Mouse (Mus musculus): ENCODE measurements at regions not wholly inside any gene's neighbourhood (a gene's known extent, or its start where the extent isn't known, plus 50 kb on each side); places are given as distances from the start of the nearest gene placed in this dataset.
A peak's percentile ranks its signal among the peaks of the same experiment; 100 is the strongest.

- Histone ChIP-seq H3K4me1 (no peaks in the 10 kb centered on the region), H3K4me3 (no peak overlapping the region), H3K27ac (no peak overlapping the region), H3K36me3 (no peaks in the 10 kb centered on the region), H3K27me3 (no peaks in the 10 kb centered on the region), H3K9ac (no peak overlapping the region), H3K9me3 (replicated peaks) (no peaks in the 10 kb centered on the region), H3K4me2 (replicated peaks) (no peak overlapping the region)
- ATAC-seq (ENCODE audit: low FRiP score): no peak
- 85% methylated on average over 5 of the region's 5 CpGs for WGBS
Measured at GRCm38 (mm10) chr1:120733683-120734082, 131.5 kb downstream of the En1 start.

- Histone ChIP-seq H3K9me3 (replicated peaks) (no peaks in the 10 kb centered on the region), H3K9ac (no peak overlapping the region), H3K36me3 (no peaks in the 10 kb centered on the region)
Measured at GRCm38 (mm10) chr1:120734846-120735245, 132.6 kb downstream of the En1 start.

GRCm38 (mm10) chr1:120739499-120739898 lies 137.3 kb downstream of the En1 start:
- ATAC-seq (ENCODE audit: low FRiP score): no peak
- H3K36me3 ChIP-seq: no peaks in the 10 kb centered on the region
- WGBS: 67% methylated on average over 6 of the region's 6 CpGs
- H3K27ac ChIP-seq: no peak overlapping the region
- H3K9ac ChIP-seq: no peak overlapping the region
- H3K4me2 ChIP-seq (replicated peaks): no peak overlapping the region
- H3K27me3 ChIP-seq: no peaks in the 10 kb centered on the region
- H3K4me3 ChIP-seq: no peak overlapping the region
- no peaks in the 10 kb centered on the region for H3K4me1 ChIP-seq
- H3K9me3 ChIP-seq (replicated peaks): no peaks in the 10 kb centered on the region

More at GRCm38 (mm10) chr1:120734846-120735245, 132.6 kb downstream of the En1 start:
- Histone ChIP-seq H3K4me1 (no peaks in the 10 kb centered on the region), H3K4me3 (no peak overlapping the region), H3K27ac (no peak overlapping the region), H3K4me2 (replicated peaks) (no peak overlapping the region), H3K27me3 (no peaks in the 10 kb centered on the region)
- ATAC-seq (ENCODE audit: low FRiP score): no peak

- WGBS: 73% methylated on average over 16 of the region's 16 CpGs
- Histone ChIP-seq H3K27me3 (no peaks in the 10 kb centered on the region), H3K4me1 (no peaks in the 10 kb centered on the region), H3K9ac (no peak overlapping the region), H3K4me3 (no peak overlapping the region), H3K27ac (no peak overlapping the region), H3K36me3 (no peaks in the 10 kb centered on the region), H3K9me3 (replicated peaks) (no peaks in the 10 kb centered on the region), H3K4me2 (replicated peaks) (no peak overlapping the region)
- ATAC-seq (ENCODE audit: low FRiP score): no peak
Measured at GRCm38 (mm10) chr1:120741091-120741740, 139.0 kb downstream of the En1 start.

- Histone ChIP-seq H3K4me1 (no peaks in the 10 kb centered on the region), H3K27ac (no peak overlapping the region), H3K36me3 (no peaks in the 10 kb centered on the region), H3K9me3 (replicated peaks) (no peaks in the 10 kb centered on the region), H3K9ac (no peak overlapping the region), H3K27me3 (no peaks in the 10 kb centered on the region), H3K4me3 (no peak overlapping the region), H3K4me2 (replicated peaks) (no peak overlapping the region)
- ATAC-seq (ENCODE audit: low FRiP score): no peak
- WGBS: 81% methylated on average over 6 of the region's 6 CpGs
Measured at GRCm38 (mm10) chr1:120748963-120749362, 146.7 kb downstream of the En1 start.

- no peak overlapping the region for H3K27ac ChIP-seq
- H3K4me1 ChIP-seq: peaks cover 8% of the 10 kb centered on the region
- no peak overlapping the region for H3K4me2 ChIP-seq (replicated peaks)
- no peak overlapping the region for H3K4me3 ChIP-seq
- ATAC-seq (ENCODE audit: low FRiP score): no peak
- 94% methylated on average over 1 of the region's 1 CpGs for WGBS
- H3K9ac ChIP-seq: no peak overlapping the region
- H3K9me3 ChIP-seq (replicated peaks): no peaks in the 10 kb centered on the region
- H3K27me3 ChIP-seq: no peaks in the 10 kb centered on the region
- H3K36me3 ChIP-seq: no peaks in the 10 kb centered on the region
Measured at GRCm38 (mm10) chr1:120753406-120753805, 151.2 kb downstream of the En1 start.

- Histone ChIP-seq H3K4me1 (peaks cover 9% of the 10 kb centered on the region), H3K36me3 (no peaks in the 10 kb centered on the region), H3K27me3 (no peaks in the 10 kb centered on the region), H3K27ac (no peak overlapping the region), H3K9ac (no peak overlapping the region), H3K4me3 (no peak overlapping the region), H3K4me2 (replicated peaks) (no peak overlapping the region), H3K9me3 (replicated peaks) (no peaks in the 10 kb centered on the region)
- no peak for ATAC-seq (ENCODE audit: low FRiP score)
- WGBS: 86% methylated on average over 5 of the region's 5 CpGs
Measured at GRCm38 (mm10) chr1:120754337-120754736, 152.1 kb downstream of the En1 start.

GRCm38 (mm10) chr1:120757283-120757821 lies 155.1 kb downstream of the En1 start:
- no peak overlapping the region for H3K27ac ChIP-seq
- H3K27me3 ChIP-seq: no peaks in the 10 kb centered on the region
- ATAC-seq (ENCODE audit: low FRiP score): no peak
- H3K4me1 ChIP-seq: peaks cover 9% of the 10 kb centered on the region
- 61% methylated on average over 9 of the region's 9 CpGs for WGBS
- H3K4me3 ChIP-seq: no peak overlapping the region
- no peaks in the 10 kb centered on the region for H3K36me3 ChIP-seq
- no peaks in the 10 kb centered on the region for H3K9me3 ChIP-seq (replicated peaks)
- no peak overlapping the region for H3K9ac ChIP-seq
- no peak overlapping the region for H3K4me2 ChIP-seq (replicated peaks)

GRCm38 (mm10) chr1:120758172-120758571 lies 156.0 kb downstream of the En1 start:
- no peak overlapping the region for H3K9ac ChIP-seq
- ATAC-seq (ENCODE audit: low FRiP score): peak; percentile 22; the same call in 1 of the 2 replicates
- no peaks in the 10 kb centered on the region for H3K9me3 ChIP-seq (replicated peaks)
- no peak overlapping the region for H3K27ac ChIP-seq
- 48% methylated on average over 7 of the region's 7 CpGs for WGBS
- H3K4me3 ChIP-seq: no peak overlapping the region
- H3K4me2 ChIP-seq (replicated peaks): no peak overlapping the region
- no peaks in the 10 kb centered on the region for H3K36me3 ChIP-seq
- H3K27me3 ChIP-seq: no peaks in the 10 kb centered on the region
- peaks cover 9% of the 10 kb centered on the region for H3K4me1 ChIP-seq

GRCm38 (mm10) chr1:120758762-120759161 lies 156.5 kb downstream of the En1 start:
- H3K9ac ChIP-seq: no peak overlapping the region
- ATAC-seq (ENCODE audit: low FRiP score): no peak; the same call in 1 of the 2 replicates
- H3K4me1 ChIP-seq: peaks cover 9% of the 10 kb centered on the region
- H3K4me3 ChIP-seq: no peak overlapping the region
- no peak overlapping the region for H3K27ac ChIP-seq
- no peaks in the 10 kb centered on the region for H3K36me3 ChIP-seq
- H3K4me2 ChIP-seq (replicated peaks): no peak overlapping the region
- no peaks in the 10 kb centered on the region for H3K9me3 ChIP-seq (replicated peaks)
- WGBS: 77% methylated on average over 5 of the region's 5 CpGs
- no peaks in the 10 kb centered on the region for H3K27me3 ChIP-seq

- Histone ChIP-seq H3K27ac (no peak overlapping the region), H3K36me3 (no peaks in the 10 kb centered on the region), H3K4me2 (replicated peaks) (no peak overlapping the region), H3K4me3 (no peak overlapping the region), H3K27me3 (no peaks in the 10 kb centered on the region), H3K4me1 (peaks cover 9% of the 10 kb centered on the region), H3K9me3 (replicated peaks) (no peaks in the 10 kb centered on the region), H3K9ac (no peak overlapping the region)
- no peak for ATAC-seq (ENCODE audit: low FRiP score)
- WGBS: 73% methylated on average over 3 of the region's 3 CpGs
Measured at GRCm38 (mm10) chr1:120759380-120759779, 157.2 kb downstream of the En1 start.

GRCm38 (mm10) chr1:120761364-120761763 lies 159.1 kb downstream of the En1 start:
- Histone ChIP-seq H3K9me3 (replicated peaks) (no peaks in the 10 kb centered on the region), H3K27me3 (no peaks in the 10 kb centered on the region), H3K36me3 (no peaks in the 10 kb centered on the region), H3K4me2 (replicated peaks) (no peak overlapping the region), H3K9ac (no peak overlapping the region), H3K27ac (no peak overlapping the region), H3K4me1 (peaks cover 9% of the 10 kb centered on the region), H3K4me3 (no peak overlapping the region)
- no peak for ATAC-seq (ENCODE audit: low FRiP score)
- 76% methylated on average over 9 of the region's 9 CpGs for WGBS

GRCm38 (mm10) chr1:120762498-120762897 lies 160.3 kb downstream of the En1 start:
- Histone ChIP-seq H3K27me3 (no peaks in the 10 kb centered on the region), H3K9ac (no peak overlapping the region), H3K27ac (no peak overlapping the region), H3K4me1 (peaks cover 6% of the 10 kb centered on the region), H3K9me3 (replicated peaks) (no peaks in the 10 kb centered on the region), H3K4me3 (no peak overlapping the region), H3K36me3 (no peaks in the 10 kb centered on the region), H3K4me2 (replicated peaks) (no peak overlapping the region)
- no peak for ATAC-seq (ENCODE audit: low FRiP score)
- 93% methylated on average over 2 of the region's 2 CpGs for WGBS

Measured in hindbrain, embryonic 12.5 days (tissue).